28 mouse cellular contexts compared by ENCODE assay signal in genomic region chr4:102971159-102971558, GRCm38 (mm10). TPM values are rescaled to one million over a fixed set of nuclear protein-coding genes. Genes with fewer than 3 reads are reported as not detected.
DNase-seq lines count a peak whose midpoint lies in the region; ATAC-seq and TF ChIP-seq lines count a peak whose summit lies in the region.
"Had no signal": no experiment of that assay in that cellular context is flagged by ENCODE, and none has a peak within 500 bp of the region (broad histone marks: within the 10 kb centered on the region; RNA-seq: fewer than 3 reads in every experiment).

No protein-coding gene starts in this region.

- no peaks in the 10 kb centered on the region for H3K27me3 ChIP-seq in midbrain, embryonic 11.5 days (ENCODE audit: control insufficient read depth, insufficient read depth, low read length)
- H3K27me3 ChIP-seq in midbrain, embryonic 13.5 days, result peaks cover 5% of the 10 kb centered on the region
- H3K27me3 ChIP-seq: embryonic facial prominence, embryonic 12.5 days had no signal

- no peak overlapping the region for H3K27ac ChIP-seq in midbrain, embryonic 11.5 days (ENCODE audit: low read depth, low read length)
- H3K27ac ChIP-seq in midbrain, embryonic 13.5 days, result no peak overlapping the region
- H3K27ac ChIP-seq: embryonic facial prominence, embryonic 10.5 days; embryonic facial prominence, embryonic 12.5 days; forebrain, embryonic 13.5 days; forebrain, embryonic 15.5 days had no signal

- no peak overlapping the region for H3K4me2 ChIP-seq in midbrain, embryonic 11.5 days
- no peak overlapping the region for H3K4me2 ChIP-seq in midbrain, embryonic 13.5 days (replicated peaks)
- H3K4me2 ChIP-seq: embryonic facial prominence, embryonic 12.5 days; forebrain, embryonic 13.5 days; forebrain, embryonic 15.5 days had no signal

- TF ChIP-seq POLR2A in lung, adult 2 months (IDR thresholded peaks at IDR 0.05; ENCODE audit: borderline replicate concordance, extremely low read depth, low read depth, low read length), result no peak

- H3K9ac ChIP-seq in midbrain, embryonic 11.5 days (ENCODE audit: low read length), result no peak overlapping the region
- H3K9ac ChIP-seq in midbrain, embryonic 13.5 days (replicated peaks), result no peak overlapping the region
- H3K9ac ChIP-seq: embryonic facial prominence, embryonic 12.5 days; forebrain, embryonic 13.5 days; forebrain, embryonic 15.5 days; forebrain, postnatal 0 days had no signal

- 83% methylated on average over 5 of the region's 5 CpGs for WGBS in midbrain, embryonic 11.5 days
- WGBS in midbrain, embryonic 13.5 days, result 77% methylated on average over 5 of the region's 5 CpGs
- WGBS in lung, adult 2 months, result 57% methylated on average over 5 of the region's 5 CpGs

- H3K4me3 ChIP-seq in midbrain, embryonic 11.5 days (ENCODE audit: low read depth, low read length), result no peak overlapping the region
- H3K4me3 ChIP-seq in midbrain, embryonic 13.5 days (replicated peaks), result no peak overlapping the region
- H3K4me3 ChIP-seq in lung, adult 2 months (replicated peaks; ENCODE audit: extremely low read depth, low read depth, low read length), result no peak overlapping the region
- H3K4me3 ChIP-seq: embryonic facial prominence, embryonic 10.5 days; embryonic facial prominence, embryonic 12.5 days; forebrain, embryonic 13.5 days; forebrain, embryonic 15.5 days had no signal

- peak; percentile 23 for DNase-seq in midbrain, embryonic 11.5 days (ENCODE audit: low spot score, missing footprints)
- no peak for DNase-seq in thymus, postnatal 36 days
- no peak for DNase-seq in lung, adult 2 months
- DNase-seq in right cerebral cortex, postnatal 10 days (ENCODE audit: low spot score in 2 of 2), result no peak
- DNase-seq: adrenal gland, adult 8-10 months; adrenal gland, postnatal 14 days; adrenal gland, postnatal 36 days; cerebellum, adult 11-12 months; cerebellum, adult 2 months; cerebellum, adult 9-10 months; cerebellum, postnatal 14 days; cerebellum, postnatal 36 days; forebrain, postnatal 0 days had no signal

- no peak for TF ChIP-seq CTCF in lung, adult 2 months (IDR thresholded peaks at IDR 0.05; ENCODE audit: insufficient read depth, low read length)

- H3K9me3 ChIP-seq in midbrain, embryonic 11.5 days (ENCODE audit: control insufficient read depth, low read length), result no peaks in the 10 kb centered on the region
- H3K9me3 ChIP-seq in midbrain, embryonic 13.5 days, result no peaks in the 10 kb centered on the region
- H3K9me3 ChIP-seq: embryonic facial prominence, embryonic 10.5 days; embryonic facial prominence, embryonic 12.5 days; forebrain, embryonic 13.5 days; forebrain, embryonic 15.5 days had no signal

- no peak for ATAC-seq in midbrain, embryonic 11.5 days (ENCODE audit: low FRiP score)
- ATAC-seq in midbrain, embryonic 13.5 days, result no peak
- ATAC-seq in common myeloid progenitor, adult 5-6 weeks (replicated peaks; ENCODE audit: low read depth, poor library complexity, severe bottlenecking), result peak; percentile 69
- ATAC-seq in hematopoietic stem cell, adult 5-6 weeks (replicated peaks in 1 of 2; ENCODE audit: insufficient read depth in 1 of 2, low FRiP score in 2 of 2, low TSS enrichment in 1 of 2, low read depth in 1 of 2, poor library complexity in 2 of 2, severe bottlenecking in 2 of 2), result peak; percentile 32 to 73; a peak in 2 of 4 replicates
- peak; percentile 74 for ATAC-seq in megakaryocyte progenitor cell, adult 5-6 weeks (replicated peaks; ENCODE audit: poor library complexity)
- ATAC-seq: activated CD4-positive, CD25-positive, alpha-beta regulatory T cell, adult 4 months; forebrain, embryonic 13.5 days; forebrain, embryonic 15.5 days; forebrain, postnatal 0 days; Patski had no signal

- H3K4me1 ChIP-seq in midbrain, embryonic 11.5 days (ENCODE audit: control insufficient read depth, insufficient read depth, low read length), result peaks cover under 1% of the 10 kb centered on the region; the same call in 1 of the 2 replicates
- peaks cover 3% of the 10 kb centered on the region for H3K4me1 ChIP-seq in midbrain, embryonic 13.5 days (replicated peaks)
- no peaks in the 10 kb centered on the region for H3K4me1 ChIP-seq in lung, adult 2 months (ENCODE audit: control insufficient read depth, insufficient read depth, low read length)
- H3K4me1 ChIP-seq: forebrain, embryonic 15.5 days had no signal

- no peaks in the 10 kb centered on the region for H3K36me3 ChIP-seq in midbrain, embryonic 11.5 days (ENCODE audit: control insufficient read depth, insufficient read depth, low read length)
- H3K36me3 ChIP-seq in midbrain, embryonic 13.5 days, result peaks cover 29% of the 10 kb centered on the region
- H3K36me3 ChIP-seq: embryonic facial prominence, embryonic 10.5 days; embryonic facial prominence, embryonic 12.5 days; G1E had no signal

RNA-seq across cellular contexts. Expression of gene Tctex1d1, which starts 7.2 kb away (rescaled TPM):
- 0.22 TPM in 1 of 2 replicates, not detected in the other for polyA plus RNA-seq in midbrain, embryonic 11.5 days (2014; fragmentation: Nextera tagmentation; extraction: Ambion mirVana)
- 0.41 and 0.74 TPM in 2 replicates for polyA plus RNA-seq in midbrain, embryonic 13.5 days (2015; fragmentation: Nextera tagmentation; extraction: Ambion mirVana)
- 1.6 and 2.1 TPM in 2 replicates for total RNA-seq in common myeloid progenitor, adult 5-6 weeks (2017)
- 2.9 TPM in 1 of 2 replicates, not detected in the other for total RNA-seq in hematopoietic stem cell, adult 5-6 weeks (2017)
- total RNA-seq in megakaryocyte progenitor cell, adult 5-6 weeks (2015), result 16.7 and 17.0 TPM in 2 replicates
- total RNA-seq in megakaryocyte progenitor cell, adult 5-6 weeks (2017), result 10.2 and 15.9 TPM in 2 replicates
- not detected in 2 replicates for polyA plus RNA-seq in lung, adult 2 months (2012; rRNA removed)
- total RNA-seq: adrenal gland, adult 18-20 months; adrenal gland, adult 8-10 months; adrenal gland, postnatal 14 days; adrenal gland, postnatal 36 days had no signal
- polyA plus RNA-seq: C2C12, G1E, Patski had no signal

RNA-seq across cellular contexts. Expression of gene Insl5, which starts 55.5 kb away (rescaled TPM):
- polyA plus RNA-seq in midbrain, embryonic 11.5 days (2014; fragmentation: Nextera tagmentation; extraction: Ambion mirVana), result 0.23 and 0.43 TPM in 2 replicates
- 0.24 TPM in 1 of 2 replicates, not detected in the other for polyA plus RNA-seq in midbrain, embryonic 13.5 days (2015; fragmentation: Nextera tagmentation; extraction: Ambion mirVana)
- not detected in 2 replicates for total RNA-seq in common myeloid progenitor, adult 5-6 weeks (2017)
- total RNA-seq in hematopoietic stem cell, adult 5-6 weeks (2017), result not detected in 2 replicates
- not detected in 2 replicates for total RNA-seq in megakaryocyte progenitor cell, adult 5-6 weeks (2015)
- not detected in 2 replicates for total RNA-seq in megakaryocyte progenitor cell, adult 5-6 weeks (2017)
- polyA plus RNA-seq in lung, adult 2 months (2012; rRNA removed), result 0.57 TPM in 1 of 2 replicates, not detected in the other
- total RNA-seq: adrenal gland, adult 18-20 months; adrenal gland, adult 8-10 months; adrenal gland, postnatal 14 days; adrenal gland, postnatal 36 days; G1E had no signal
- polyA plus RNA-seq: activated CD4-positive, CD25-positive, alpha-beta regulatory T cell, adult 4 months; C2C12; embryonic facial prominence, embryonic 14.5 days; forebrain, embryonic 11.5 days; forebrain, embryonic 15.5 days; forebrain, postnatal 0 days; G1E; Patski had no signal

Comparison
In these comparisons a context has a peak if more than half of its experiments do, and no peak if none do; other contexts are left out.
1. ATAC-seq: peak in common myeloid progenitor, adult 5-6 weeks (single experiment), hematopoietic stem cell, adult 5-6 weeks (2 of 2) and megakaryocyte progenitor cell, adult 5-6 weeks (single experiment); none in midbrain, embryonic 11.5 days (single experiment) and midbrain, embryonic 13.5 days (single experiment).